Mouse (Mus musculus): ENCODE results near the gene Dnah6.

DNA sequence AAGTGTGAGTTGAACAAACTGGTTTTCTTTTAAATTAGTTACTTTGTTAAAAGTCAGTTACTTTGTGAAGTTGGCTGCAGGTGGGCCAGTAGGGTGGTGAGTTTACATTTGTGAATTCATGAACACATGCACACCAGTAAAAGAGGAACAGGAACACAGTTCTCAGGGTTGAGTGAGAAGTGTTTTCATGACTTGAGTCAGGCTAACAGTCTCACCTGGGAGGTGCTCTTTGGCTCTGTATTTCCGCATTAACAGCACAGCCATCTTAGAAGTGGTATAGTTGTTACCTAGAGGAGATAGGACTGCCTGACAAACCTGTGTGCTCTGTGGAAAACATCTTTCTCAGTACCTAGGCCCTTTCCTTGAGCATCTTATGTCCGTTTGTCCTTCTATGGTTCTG lies 31.6 kb upstream of the Dnah6 start:
- TF ChIP-seq POLR2A (IDR thresholded peaks at IDR 0.05; ENCODE audit: control insufficient read depth, low read depth, low read length): no peak
- TF ChIP-seq CTCF (IDR thresholded peaks at IDR 0.05; ENCODE audit: control insufficient read depth, insufficient read depth, insufficient replicate concordance, low read depth, low read length): no peak

All from testis, adult 2 months (tissue).